Mouse (Mus musculus) G1E (cell line): ENCODE data around the gene Fam214a.

Experiments used
- CTCF ChIP-seq: IDR thresholded peaks from 2 replicates; pipeline ENCODE4 v1.5.1; 2012; ENCODE audit warnings: low read depth, low read length, inconsistent platforms, mixed read lengths
- GATA1 ChIP-seq: IDR thresholded peaks from 2 replicates; pipeline ENCODE4 v1.6.1; 2012; ENCODE audit warnings: borderline replicate concordance, low read length, inconsistent platforms, mixed read lengths
- GATA2 ChIP-seq: IDR thresholded peaks from 2 replicates; pipeline ENCODE4 v1.6.1; 2012; ENCODE audit warnings: low read depth, low read length, inconsistent platforms, borderline replicate concordance
- TAL1 ChIP-seq: conservative IDR thresholded peaks from 2 replicates; pipeline ENCODE4 v1.6.1; 2012; ENCODE audit warnings: low read depth, low read length, inconsistent platforms, mixed read lengths

GRCm38 (mm10) chr9:74979371-74979770 is 26.7 kb downstream of the Fam214a start:
- TF ChIP-seq CTCF (no peak), GATA2 (no peak), GATA1 (no peak), TAL1 (no peak)
